Mouse (Mus musculus) MEL (cell line): ENCODE measurements around the gene Plekho1. TPM values are rescaled to one million over a fixed set of nuclear protein-coding genes. Genes with fewer than 3 reads are reported as not detected.

Experiments
- DNase-seq: peaks from one replicate; pipeline ENCODE4 v3.0.0; 2011; ENCODE audit warnings: low read depth, low spot score
- H3K27ac ChIP-seq: 2 replicates; pipeline ENCODE4 v1.5.1; 2012; ENCODE audit warnings: low read depth, mild to moderate bottlenecking, control low read depth, low read length, moderate library complexity; ENCODE audit not compliant: control insufficient read depth
- H3K27me3 ChIP-seq, 2 experiments: fragments of 150-350 bp in 1 of 2; sonication (generic) in 1 of 2; 2 replicates each; pipeline ENCODE4 v1.6.1; 2012; ENCODE audit warnings: low read length in 2 of 2, mild to moderate bottlenecking in 2 of 2, improper control_type of control experiment in 1 of 2, moderate library complexity in 1 of 2; ENCODE audit not compliant: insufficient read depth in 2 of 2, control insufficient read depth in 1 of 2
- H3K36me3 ChIP-seq, 2 experiments: 2 replicates each; pipeline ENCODE4 v1.6.1; 2012 to 2014; ENCODE audit warnings: low read length in 2 of 2, improper control_type of control experiment in 1 of 2, inconsistent platforms in 1 of 2, mild to moderate bottlenecking in 1 of 2; ENCODE audit not compliant: insufficient read depth in 2 of 2, control insufficient read depth in 1 of 2
- H3K4me1 ChIP-seq, 2 experiments: fragments of 150-350 bp in 1 of 2; sonication (generic) in 1 of 2; 2 replicates each; pipeline ENCODE4 v1.6.1; 2012; ENCODE audit warnings: low read length in 2 of 2, improper control_type of control experiment in 1 of 2, mild to moderate bottlenecking in 1 of 2; ENCODE audit not compliant: insufficient read depth in 2 of 2, control insufficient read depth in 1 of 2
- H3K4me3 ChIP-seq, 2 experiments: fragments of 150-350 bp in 1 of 2; sonication (generic) in 1 of 2; 2 replicates each; pipeline ENCODE4 v1.5.1; 2012; ENCODE audit warnings: low read depth in 2 of 2, low read length in 2 of 2, mild to moderate bottlenecking in 2 of 2, moderate library complexity in 2 of 2, control low read depth in 1 of 2, improper control_type of control experiment in 1 of 2; ENCODE audit not compliant: control insufficient read depth in 1 of 2, insufficient read depth in 1 of 2
- H3K79me2 ChIP-seq: 2 replicates; pipeline ENCODE4 v1.6.1; 2012; ENCODE audit warnings: mild to moderate bottlenecking, low read length, moderate library complexity; ENCODE audit not compliant: control insufficient read depth, poor library complexity, insufficient read depth
- H3K9ac ChIP-seq: 2 replicates; pipeline ENCODE4 v1.6.1; 2012; ENCODE audit warnings: low read depth, mild to moderate bottlenecking, control low read depth, low read length, moderate library complexity; ENCODE audit not compliant: control insufficient read depth, poor library complexity, severe bottlenecking
- H3K9me3 ChIP-seq: fragments of 150-350 bp; sonication (generic); replicated peaks from 2 replicates; pipeline ENCODE4 v1.6.1; 2012; ENCODE audit warnings: mild to moderate bottlenecking, low read length, improper control_type of control experiment, moderate library complexity; ENCODE audit not compliant: insufficient read depth
- CHD1 ChIP-seq: IDR thresholded peaks from 2 replicates; pipeline ENCODE4 v1.6.1; 2012; ENCODE audit warnings: low read depth, mild to moderate bottlenecking, inconsistent platforms, low read length, improper control_type of control experiment
- CHD2 ChIP-seq: IDR thresholded peaks from 2 replicates; pipeline ENCODE4 v1.6.1; 2011; ENCODE audit warnings: low read length, improper control_type of control experiment
- CTCF ChIP-seq, 3 experiments: IDR thresholded peaks in 2 of 3; conservative IDR thresholded peaks in 1 of 3; 2 replicates each; pipeline ENCODE4 v1.5.1; 2011 to 2012; ENCODE audit warnings: low read length in 3 of 3, low read depth in 2 of 3, mild to moderate bottlenecking in 2 of 3, improper control_type of control experiment in 1 of 3, inconsistent platforms in 1 of 3, mixed read lengths in 1 of 3, moderate library complexity in 1 of 3; ENCODE audit not compliant: control insufficient read depth in 1 of 3, insufficient read depth in 1 of 3, poor library complexity in 1 of 3, severe bottlenecking in 1 of 3
- E2F4 ChIP-seq: IDR thresholded peaks from 2 replicates; pipeline ENCODE4 v1.6.1; 2011; ENCODE audit warnings: low read depth, low read length, improper control_type of control experiment, borderline replicate concordance
- GABPA ChIP-seq: IDR thresholded peaks from 2 replicates; pipeline ENCODE4 v1.6.1; 2012; ENCODE audit warnings: low read depth, mild to moderate bottlenecking, inconsistent platforms, low read length, improper control_type of control experiment, moderate library complexity
- HCFC1 ChIP-seq: IDR thresholded peaks from 2 replicates; pipeline ENCODE4 v1.6.1; 2012; ENCODE audit warnings: low read depth, mild to moderate bottlenecking, inconsistent platforms, low read length, improper control_type of control experiment, moderate library complexity
- KAT2A ChIP-seq: conservative IDR thresholded peaks from 2 replicates; pipeline ENCODE4 v1.6.1; 2012; ENCODE audit warnings: low read depth, low read length, improper control_type of control experiment, inconsistent platforms
- MEF2A ChIP-seq: IDR thresholded peaks from 2 replicates; pipeline ENCODE4 v1.6.1; 2014; ENCODE audit warnings: low read depth, mild to moderate bottlenecking, inconsistent platforms, low read length, improper control_type of control experiment; ENCODE audit not compliant: poor library complexity, insufficient replicate concordance, severe bottlenecking; ENCODE audit errors: extremely low read depth
- MYC ChIP-seq: IDR thresholded peaks from 2 replicates; pipeline ENCODE4 v1.6.1; 2011; ENCODE audit warnings: low read depth, mild to moderate bottlenecking, low read length, improper control_type of control experiment, moderate library complexity
- NELFE ChIP-seq: IDR thresholded peaks from 2 replicates; pipeline ENCODE4 v1.6.1; 2011; ENCODE audit warnings: low read depth, low read length, improper control_type of control experiment
- NRF1 ChIP-seq: IDR thresholded peaks from 2 replicates; pipeline ENCODE4 v1.6.1; 2014; ENCODE audit warnings: low read depth, mild to moderate bottlenecking, inconsistent platforms, low read length, improper control_type of control experiment, moderate library complexity; ENCODE audit not compliant: poor library complexity, insufficient read depth, severe bottlenecking
- POLR2AphosphoS5 ChIP-seq: IDR thresholded peaks from 2 replicates; pipeline ENCODE4 v1.6.1; 2012; ENCODE audit warnings: low read depth, borderline replicate concordance, mild to moderate bottlenecking, inconsistent platforms, low read length, moderate library complexity, mixed read lengths
- RAD21 ChIP-seq: IDR thresholded peaks from 2 replicates; pipeline ENCODE4 v1.6.1; 2011; ENCODE audit warnings: mild to moderate bottlenecking, low read depth, low read length, improper control_type of control experiment
- RCOR1 ChIP-seq: IDR thresholded peaks from 2 replicates; pipeline ENCODE4 v1.6.1; 2012; ENCODE audit warnings: low read depth, mild to moderate bottlenecking, inconsistent platforms, low read length, improper control_type of control experiment
- SIN3A ChIP-seq: IDR thresholded peaks from 2 replicates; pipeline ENCODE4 v1.6.1; 2012; ENCODE audit warnings: low read length, improper control_type of control experiment, inconsistent platforms
- SMC3 ChIP-seq: IDR thresholded peaks from 2 replicates; pipeline ENCODE4 v1.6.1; 2011; ENCODE audit warnings: low read depth, low read length, improper control_type of control experiment
- TBP ChIP-seq: IDR thresholded peaks from 2 replicates; pipeline ENCODE4 v1.8.0; 2011; ENCODE audit warnings: low read depth, low read length, improper control_type of control experiment
- ZC3H11A ChIP-seq: IDR thresholded peaks from 2 replicates; pipeline ENCODE4 v1.6.1; 2012; ENCODE audit warnings: low read depth, mild to moderate bottlenecking, inconsistent platforms, low read length, improper control_type of control experiment
- ZKSCAN1 ChIP-seq: IDR thresholded peaks from 2 replicates; pipeline ENCODE4 v1.6.1; 2012; ENCODE audit warnings: low read depth, mild to moderate bottlenecking, inconsistent platforms, low read length, improper control_type of control experiment, moderate library complexity
- ZNF384 ChIP-seq: IDR thresholded peaks from 2 replicates; pipeline ENCODE4 v1.6.1; 2012; ENCODE audit warnings: low read depth, mild to moderate bottlenecking, inconsistent platforms, low read length, improper control_type of control experiment
- polyA plus RNA-seq, 2 experiments: library from polyadenylated mRNA; stranded (reverse) in 1 of 2; unstranded in 1 of 2; fragments of >175 nt in 1 of 2; fragments of >200 nt in 1 of 2; gene quantifications; 2 replicates each; pipeline versions ENCODE4 v1.2.1 to v1.2.4; 2012; ENCODE audit warnings: low replicate concordance in 2 of 2, low read depth in 1 of 2; ENCODE audit not compliant: insufficient read length in 2 of 2, insufficient read depth in 1 of 2, missing spikeins in 1 of 2
- total RNA-seq: library from RNA; depleted of rRNA; stranded (reverse); fragments of 300-350 nt; gene quantifications from 2 replicates; pipeline ENCODE4 v1.2.3, GENCODE M21; 2012

Plekho1 gene
- total and polyA plus RNA-seq, 3 experiments: 4.2 to 19.2 TPM; not detected in 1

- 0 out of 2 replicates have a peak, but pooled peaks have one; percentile 8 for TF ChIP-seq GABPA
- no peak for TF ChIP-seq MYC
- no peak for TF ChIP-seq MEF2A
- no peak for TF ChIP-seq ZKSCAN1
- peak; percentile 89 for TF ChIP-seq RCOR1
- TF ChIP-seq TBP: no peak
- 0 out of 2 replicates have a peak, but pooled peaks have one; percentile 21 for TF ChIP-seq NELFE
- no peak for TF ChIP-seq KAT2A
- peak; percentile 19; the same call in 1 of the 2 replicates for TF ChIP-seq ZNF384
- TF ChIP-seq CHD1: no peak
- TF ChIP-seq SIN3A: peak; percentile 75
Measured at GRCm38 (mm10) chr3:95965518-95966451, 30.0 kb downstream of the Plekho1 start (continued).

- Histone ChIP-seq H3K27ac (no peak overlapping the region), H3K79me2 (no peaks in the 10 kb centered on the region), H3K36me3 (0 out of 4 replicates have a peak, but pooled peaks cover 0 to 4% of the 10 kb centered on the region in 2 experiments), H3K4me3 (no peak overlapping the region), H3K4me1 (peaks cover 0 to 4% of the 10 kb centered on the region in 2 experiments; a peak in 3 of 4 replicates), H3K27me3 (peaks cover 0 to 10% of the 10 kb centered on the region in 2 experiments; a peak in 2 of 4 replicates), H3K9ac (no peak overlapping the region), H3K9me3 (no peaks in the 10 kb centered on the region)
- TF ChIP-seq ZC3H11A (peak; percentile 84), HCFC1 (0 out of 2 replicates have a peak, but pooled peaks have one; percentile 17), CHD2 (no peak), POLR2AphosphoS5 (no peak), E2F4 (no peak), NELFE (no peak), SMC3 (peak; percentile 91), CTCF (IDR thresholded peaks at IDR 0.05 in 2 of 3, conservative IDR thresholded peaks at IDR 0.05 in 1 of 3; ENCODE audit: control insufficient read depth in 1 of 3, insufficient read depth in 1 of 3, low read depth in 2 of 3, low read length in 3 of 3, poor library complexity in 1 of 3, severe bottlenecking in 1 of 3) (peak; percentile 86 to 95 (median 94)), RAD21 (peak; percentile 85), NRF1 (no peak), SIN3A (no peak)
- peak; percentile 74 for DNase-seq
Measured at GRCm38 (mm10) chr3:95963681-95964080, 32.1 kb downstream of the Plekho1 start.
